Mouse (Mus musculus) ES-E14 (cell line): ENCODE data around the gene Pex13.

Experiments
- CHD2 ChIP-seq: IDR thresholded peaks from 2 replicates; pipeline ENCODE4 v1.6.1; 2014; ENCODE audit warnings: mild to moderate bottlenecking, low read depth, low read length, inconsistent platforms
- MAFK ChIP-seq: IDR thresholded peaks from 2 replicates; pipeline ENCODE4 v1.6.1; 2014; ENCODE audit warnings: mild to moderate bottlenecking, low read depth, low read length, inconsistent platforms; ENCODE audit not compliant: insufficient read depth
- ZC3H11A ChIP-seq: IDR thresholded peaks from 2 replicates; pipeline ENCODE4 v1.6.1; 2012; ENCODE audit warnings: low read depth, mild to moderate bottlenecking, inconsistent platforms, low read length, borderline replicate concordance
- ZNF384 ChIP-seq: IDR thresholded peaks from 2 replicates; pipeline ENCODE4 v1.6.1; 2012; ENCODE audit warnings: low read depth, low read length, inconsistent platforms

DNA sequence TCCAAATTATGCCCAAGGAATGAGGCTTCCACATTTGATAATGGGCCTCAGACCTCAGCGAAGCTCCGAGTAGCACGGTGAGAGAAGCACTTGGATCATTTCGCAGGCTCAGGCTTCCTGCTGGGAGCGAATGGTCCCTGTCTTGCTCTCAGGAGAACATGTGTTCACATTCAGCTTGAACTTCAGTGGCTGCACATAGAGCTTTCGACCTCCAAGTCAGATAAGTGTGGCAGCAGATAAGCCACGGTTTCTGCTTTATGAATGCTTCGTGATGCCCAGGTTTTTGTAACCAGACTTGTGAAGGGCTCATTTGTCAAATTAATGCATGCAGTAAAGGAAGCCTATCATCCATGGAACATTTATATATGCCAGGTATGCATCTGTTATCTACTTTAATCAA lies 31.2 kb downstream of the Pex13 start:
- no peak for TF ChIP-seq ZC3H11A
- no peak for TF ChIP-seq CHD2
- no peak for TF ChIP-seq ZNF384
- no peak for TF ChIP-seq MAFK
